Mouse (Mus musculus): ENCODE data around the gene Dnah8.

- TF ChIP-seq CTCF (IDR thresholded peaks at IDR 0.05; ENCODE audit: extremely low read depth, insufficient read length, insufficient replicate concordance, low read depth, low read length) (no peak), POLR2A (IDR thresholded peaks at IDR 0.05; ENCODE audit: low read depth, low read length) (no peak)
Observed at GRCm38 (mm10) chr17:30678523-30678922, 54.4 kb downstream of the Dnah8 start.
